Mouse (Mus musculus): ENCODE measurements at regions not wholly inside any gene's neighbourhood (a gene's known extent, or its start where the extent isn't known, plus 50 kb on each side); places are given as distances from the start of the nearest gene placed in this dataset.

- peak; percentile 43 to 74 for DNase-seq (ENCODE audit: extremely low spot score in 1 of 2, low spot score in 1 of 2)
These were observed 54.6 kb upstream of the Cit start for GRCm38 (mm10) chr5:115790436-115790835.
